Mouse (Mus musculus) embryo, embryonic 11.5 days (tissue): ENCODE results near the gene Sall1.

Experiments
- DNase-seq: peaks from one replicate; pipeline ENCODE4 v3.0.0-alpha.2; 2012; ENCODE audit warnings: low read depth, low spot score

The Sall1 gene

DNA sequence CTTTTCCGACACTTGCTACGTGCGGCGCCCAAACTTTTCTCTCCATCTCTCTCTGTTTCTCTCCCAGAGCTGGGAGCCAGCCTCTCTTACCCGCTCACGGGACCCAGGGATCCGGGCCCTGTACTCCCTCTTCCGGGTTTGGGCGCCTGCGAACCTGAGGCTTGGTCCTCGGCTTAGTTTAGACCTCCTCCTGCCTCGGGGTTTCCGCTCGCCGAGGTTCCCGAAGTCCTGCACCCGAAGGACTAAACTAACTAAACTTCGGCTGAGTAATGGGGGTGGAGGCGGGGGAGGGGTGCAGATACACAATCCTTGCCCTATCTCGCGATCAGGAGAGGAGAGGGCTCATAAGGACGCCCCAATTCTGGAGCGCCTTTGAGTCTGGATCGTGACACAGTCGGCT is at the start of gene Sall1:
Gene Sall1 (minus strand): TSS at position 223 of the 400 bp plus-strand sequence.
- DNase-seq, result no peak

DNA sequence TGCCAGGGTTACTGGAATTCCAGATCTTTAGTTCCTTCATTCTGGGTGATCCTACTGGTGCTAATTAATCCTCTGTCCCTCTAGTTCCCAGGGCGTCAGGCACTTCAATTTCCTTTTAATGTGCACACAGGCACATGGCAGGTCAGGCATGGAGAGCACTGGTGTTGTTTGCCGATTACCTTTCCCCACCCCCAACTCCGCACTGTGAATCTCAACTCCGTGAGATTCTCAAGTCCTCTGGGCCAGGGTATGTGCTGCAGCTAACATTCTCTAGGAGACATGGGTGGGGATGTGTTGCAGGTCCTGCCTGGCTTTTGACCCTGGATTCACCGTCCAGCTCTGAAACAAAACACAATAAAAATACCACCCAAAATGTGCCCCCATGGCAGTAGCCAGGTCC is 46.0 kb upstream of the Sall1 start:
- DNase-seq, result no peak

DNA sequence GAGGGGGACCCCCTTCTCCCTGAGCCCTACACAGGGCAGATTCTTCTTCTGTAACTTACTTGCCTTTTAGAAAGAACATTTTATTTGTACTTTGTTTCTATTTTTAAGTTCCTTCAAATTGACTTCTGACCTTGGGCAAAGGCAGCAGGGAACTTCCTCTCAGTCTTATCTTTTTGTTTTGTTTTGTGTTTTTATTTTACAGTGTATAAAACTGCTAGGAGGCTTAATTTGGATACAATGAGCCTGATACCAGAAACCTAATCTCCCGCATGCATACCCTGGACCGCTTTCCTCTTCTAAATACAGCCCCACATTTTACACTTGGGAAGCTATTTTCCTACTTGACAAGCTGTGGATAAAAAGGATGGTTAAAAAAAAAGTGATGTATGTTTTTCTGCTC is 35.2 kb upstream of the Sall1 start:
- no peak for DNase-seq

DNA sequence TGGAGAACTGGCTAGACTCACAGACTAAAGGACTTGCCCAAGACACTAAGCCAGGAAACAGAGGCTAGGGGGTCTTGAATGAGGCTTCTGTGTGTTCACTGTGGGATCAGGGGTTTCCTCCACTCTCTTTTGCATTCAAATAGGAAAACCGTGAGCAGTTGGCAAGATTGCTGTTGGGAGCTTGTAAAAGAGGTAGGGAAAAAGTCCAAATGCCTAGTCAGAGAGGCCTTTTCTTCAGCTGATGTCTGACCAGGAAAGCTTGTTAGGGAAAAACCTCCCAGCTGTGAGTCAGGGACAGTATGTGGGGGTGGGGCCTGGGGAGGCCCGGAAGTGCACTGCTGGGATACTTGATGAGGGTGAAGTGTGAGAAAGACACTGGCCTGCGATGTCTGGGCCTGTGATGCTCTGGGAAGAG is 29.0 kb upstream of the Sall1 start:
- no peak for DNase-seq

DNA sequence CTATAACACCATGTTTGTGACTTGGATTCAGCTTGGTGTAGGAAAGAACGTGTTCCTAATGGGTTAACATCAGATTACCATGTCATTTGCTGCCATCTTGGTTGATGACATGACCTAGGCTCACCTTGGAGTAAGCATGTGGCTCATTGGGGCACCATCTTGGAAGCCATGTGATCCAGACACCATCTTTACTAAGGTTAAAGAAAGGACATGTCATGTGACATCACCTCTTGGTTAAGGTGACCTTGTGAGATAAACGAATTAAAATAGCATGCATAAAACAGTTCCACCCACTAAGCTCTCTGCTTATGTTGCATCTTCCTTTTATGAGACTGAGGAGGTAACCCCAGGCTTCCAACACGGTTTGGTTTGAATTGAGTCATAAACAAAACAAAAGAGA is 23.5 kb upstream of the Sall1 start:
- no peak for DNase-seq

DNA sequence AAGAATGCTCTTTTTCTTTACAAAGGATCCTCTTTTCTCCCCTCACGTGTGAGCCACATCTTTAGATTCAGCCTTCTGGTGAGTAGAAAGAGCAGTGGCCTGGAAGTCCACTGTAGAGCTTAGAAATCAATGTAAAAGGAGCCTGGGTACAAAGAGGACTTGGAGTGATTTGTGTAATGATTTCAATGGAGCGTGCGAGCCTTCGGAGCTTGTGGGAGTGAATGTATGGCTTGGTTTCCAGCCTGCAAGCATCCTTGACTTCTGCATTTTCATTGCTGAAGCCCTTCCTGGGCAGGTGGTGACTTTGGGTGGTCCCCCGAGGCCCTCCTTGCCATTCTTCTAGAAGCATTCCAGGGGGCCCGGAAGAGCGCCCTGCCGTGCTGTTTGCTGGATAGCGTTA is 20.1 kb upstream of the Sall1 start:
- DNase-seq, result no peak

DNA sequence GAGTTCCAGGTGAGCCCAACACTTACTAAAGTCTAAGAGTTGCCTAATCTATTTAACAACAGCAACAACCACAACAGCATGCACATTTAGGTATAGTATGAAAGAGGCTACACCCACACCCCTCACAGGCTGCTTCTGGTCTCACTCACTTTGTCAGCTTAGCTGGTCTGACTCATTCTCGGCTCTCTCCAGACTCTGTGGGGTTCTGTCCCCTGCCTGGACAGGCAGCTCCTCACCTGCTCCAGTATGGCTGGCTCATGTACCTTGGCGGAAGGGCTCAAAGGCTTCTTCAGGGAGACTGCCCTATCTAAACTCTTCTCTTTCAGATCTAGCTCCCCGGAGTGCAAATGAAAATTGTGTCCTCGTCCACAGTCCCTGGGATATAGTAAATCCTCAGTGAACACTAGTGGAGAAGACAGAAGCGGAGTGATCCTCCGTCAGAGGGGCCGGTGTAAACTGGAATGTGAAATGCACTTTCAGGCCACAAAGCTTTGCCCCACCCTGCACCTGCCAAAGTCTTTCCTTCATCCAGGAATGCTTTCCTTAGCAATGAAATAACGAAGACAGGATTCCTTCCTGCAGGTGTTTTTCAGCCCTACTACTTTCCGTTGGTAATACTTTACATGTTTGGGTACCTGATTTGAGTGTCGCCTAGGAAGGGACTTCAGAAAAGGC is 19.5 kb upstream of the Sall1 start:
- DNase-seq, result no peak

DNA sequence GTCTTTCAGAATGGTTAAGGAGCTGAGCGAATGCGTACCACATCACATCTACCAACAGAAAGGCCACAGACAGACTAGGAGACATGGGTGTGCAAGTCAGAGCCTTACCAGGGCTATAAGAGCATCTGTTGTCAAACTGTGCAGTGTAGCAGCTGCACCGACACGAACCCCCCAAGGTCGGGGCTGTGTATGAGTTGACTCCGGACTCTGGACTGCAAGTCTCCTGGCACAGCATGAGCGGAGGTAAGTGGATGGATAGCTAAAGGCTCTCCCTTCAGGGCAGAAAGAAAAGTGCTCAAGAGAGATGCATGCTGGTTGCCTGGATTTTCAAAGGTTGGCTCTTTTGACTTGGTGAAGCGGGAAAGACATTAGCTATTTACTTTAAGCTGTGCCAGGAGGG is 16.8 kb upstream of the Sall1 start:
- no peak for DNase-seq

DNA sequence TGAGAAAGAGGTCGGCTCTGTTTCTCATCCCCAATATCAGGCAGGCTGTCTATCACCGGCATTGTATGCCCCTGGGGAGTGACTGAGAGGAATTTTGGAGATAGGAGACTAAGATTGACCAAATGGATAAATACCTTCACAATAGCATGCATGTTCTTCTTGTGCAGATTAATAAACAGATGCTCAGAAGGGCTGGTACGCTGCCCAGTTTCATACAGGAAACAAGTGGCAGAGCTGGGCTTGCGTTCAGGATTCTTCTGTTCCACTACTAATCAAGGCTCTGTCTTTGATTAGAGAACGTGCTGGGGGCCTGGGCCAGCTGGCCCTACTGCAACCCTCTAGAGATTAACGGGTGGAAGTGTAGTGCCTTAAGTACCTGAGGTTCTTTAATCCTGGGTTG is 15.5 kb upstream of the Sall1 start:
- no peak for DNase-seq

DNA sequence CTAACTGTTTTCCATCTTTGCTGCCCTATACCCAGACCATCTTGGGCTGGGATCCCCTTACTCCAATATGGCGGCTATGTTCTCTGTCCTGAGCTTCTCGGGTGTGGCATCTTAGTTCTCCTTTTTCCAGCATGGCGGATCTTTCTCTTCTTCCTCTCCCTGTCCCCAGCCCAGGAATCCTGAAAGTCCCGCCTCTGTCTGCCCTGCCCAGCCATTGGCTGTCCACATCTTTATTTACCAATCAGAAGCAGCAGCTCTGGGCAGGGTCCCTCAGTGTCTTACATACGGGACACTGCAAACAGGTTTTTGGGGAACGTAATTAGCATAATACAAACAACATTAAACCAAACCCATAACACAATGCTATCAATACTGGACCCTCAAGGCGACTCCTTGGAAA is 8.9 kb upstream of the Sall1 start:
- no peak for DNase-seq

DNA sequence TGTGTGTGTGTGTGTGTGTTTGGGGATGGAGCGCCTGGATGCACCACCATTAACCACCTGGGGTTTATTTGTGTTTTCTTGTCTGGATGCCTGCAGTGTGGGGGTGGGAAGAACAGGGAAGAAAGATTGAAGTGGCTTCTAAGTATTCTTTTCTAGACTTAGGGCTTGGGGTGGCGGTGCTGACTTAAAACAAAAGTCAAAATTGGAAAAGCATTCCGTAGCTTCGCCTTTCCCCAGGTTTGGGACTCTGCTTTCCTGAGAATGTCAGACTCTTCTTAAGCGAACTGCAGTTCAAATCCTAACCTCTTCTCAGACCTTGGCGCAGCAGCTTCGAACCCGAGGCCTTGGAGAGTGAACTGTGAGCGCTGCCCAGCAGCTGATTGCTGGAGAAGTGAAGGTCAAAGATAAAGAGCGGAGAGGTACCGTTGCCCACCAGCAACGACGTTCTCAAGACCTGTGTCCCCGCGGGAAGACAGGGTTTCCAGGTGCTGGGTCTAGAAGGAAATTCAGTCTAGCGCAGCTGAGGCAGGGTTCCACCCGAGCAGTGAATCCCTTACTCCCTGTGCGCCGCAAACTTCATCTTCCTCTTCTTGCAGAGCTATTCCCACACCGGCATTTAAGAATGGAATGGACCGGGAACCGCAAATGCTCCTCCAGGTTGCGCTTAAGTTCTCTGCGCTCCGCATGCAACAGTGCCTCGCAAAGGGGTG is 2.8 kb upstream of the Sall1 start:
- DNase-seq, result no peak

DNA sequence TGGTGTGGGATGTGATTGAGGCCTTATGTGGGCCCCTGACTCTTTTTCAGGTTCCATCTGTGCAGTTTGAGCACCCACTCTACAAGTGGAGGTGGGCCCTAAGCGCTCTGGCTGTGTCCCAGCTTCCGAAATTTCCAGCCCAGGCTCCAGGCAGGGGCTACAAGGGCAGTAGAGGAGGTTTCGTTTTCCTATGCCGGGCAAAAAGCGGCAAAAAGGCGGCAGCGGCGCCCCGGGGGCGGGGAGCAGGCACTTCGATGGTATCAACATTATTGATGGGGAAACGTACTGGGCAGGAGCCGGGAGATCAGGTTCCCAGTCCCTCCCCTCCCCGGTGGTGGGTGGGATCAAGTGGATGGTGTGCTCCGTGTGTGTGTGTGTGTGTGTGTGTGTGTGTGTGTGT is 2.3 kb upstream of the Sall1 start:
- DNase-seq, result no peak

DNA sequence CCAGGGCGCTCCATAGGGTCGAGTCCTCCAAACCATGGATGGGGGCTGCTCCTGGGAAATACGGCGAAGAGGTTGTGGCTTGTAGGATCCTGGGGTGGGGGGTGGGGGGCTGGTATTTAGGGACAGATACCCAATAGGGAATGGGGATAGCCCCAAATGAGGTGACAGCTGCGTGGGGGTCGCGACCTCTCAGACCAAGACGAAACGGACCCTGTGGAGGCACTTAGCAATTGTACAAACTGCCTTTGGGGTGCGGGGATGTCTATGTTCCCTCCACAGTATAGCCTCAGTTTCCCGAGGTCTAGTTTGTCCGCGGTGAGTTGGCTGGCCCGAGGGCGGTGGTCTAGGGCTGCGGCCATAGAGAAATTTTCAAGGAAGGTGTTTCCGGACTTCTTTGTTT is 1.8 kb upstream of the Sall1 start:
- DNase-seq, result no peak

DNA sequence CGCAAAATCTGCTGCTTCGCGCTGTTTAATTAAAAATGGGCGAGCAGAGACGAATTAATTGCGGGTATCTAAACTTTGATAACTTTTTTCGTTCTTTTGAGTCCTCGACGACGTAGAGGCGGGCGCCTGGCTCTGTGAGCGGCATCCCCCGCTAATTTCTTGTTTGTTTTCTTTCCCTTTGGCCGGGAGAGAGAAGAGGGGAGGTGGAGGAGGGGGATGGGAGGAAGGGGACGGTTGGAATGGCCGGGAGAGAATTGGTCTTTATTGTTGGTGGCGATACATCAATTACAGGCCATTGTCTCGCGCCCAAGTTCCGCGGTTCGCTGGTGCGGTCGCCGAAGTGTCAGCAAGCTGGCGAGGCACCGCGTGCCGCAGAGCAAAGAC is 1.2 kb upstream of the Sall1 start:
- DNase-seq, result no peak

DNA sequence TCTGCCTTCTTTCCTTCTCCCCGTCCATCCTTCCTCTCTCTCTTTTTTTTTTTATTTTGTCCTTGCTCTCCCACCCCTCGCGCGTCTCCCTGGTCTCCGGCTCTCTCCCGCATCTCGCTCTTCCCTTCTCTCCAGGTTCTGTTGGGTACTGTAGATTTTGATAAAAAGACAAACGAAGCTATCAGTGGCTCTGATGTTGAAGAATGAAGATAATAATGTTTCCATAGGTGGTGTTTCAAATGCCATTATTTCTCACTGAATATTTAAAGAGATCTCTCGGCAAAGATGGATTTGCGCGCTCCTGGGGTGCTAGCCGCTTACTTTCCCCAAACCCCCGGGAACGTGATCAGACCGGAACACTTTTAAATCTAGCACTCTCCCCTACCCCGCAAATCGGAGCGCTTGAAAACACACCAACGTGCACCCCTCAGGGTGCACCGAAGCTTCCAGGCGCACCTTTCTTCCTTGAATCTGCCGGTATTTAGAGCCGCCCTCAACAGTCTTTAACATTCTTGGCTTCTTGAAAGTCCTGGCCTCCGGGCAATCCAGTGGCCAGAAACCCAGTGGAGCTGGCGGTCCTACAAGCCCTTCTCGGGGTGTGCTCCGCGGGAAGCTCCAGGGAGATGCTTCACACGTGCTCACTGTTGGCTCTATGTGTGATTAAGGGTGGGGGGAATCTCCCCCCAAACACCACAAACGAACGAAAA is 702 bp upstream of the Sall1 start:
- no peak for DNase-seq

DNA sequence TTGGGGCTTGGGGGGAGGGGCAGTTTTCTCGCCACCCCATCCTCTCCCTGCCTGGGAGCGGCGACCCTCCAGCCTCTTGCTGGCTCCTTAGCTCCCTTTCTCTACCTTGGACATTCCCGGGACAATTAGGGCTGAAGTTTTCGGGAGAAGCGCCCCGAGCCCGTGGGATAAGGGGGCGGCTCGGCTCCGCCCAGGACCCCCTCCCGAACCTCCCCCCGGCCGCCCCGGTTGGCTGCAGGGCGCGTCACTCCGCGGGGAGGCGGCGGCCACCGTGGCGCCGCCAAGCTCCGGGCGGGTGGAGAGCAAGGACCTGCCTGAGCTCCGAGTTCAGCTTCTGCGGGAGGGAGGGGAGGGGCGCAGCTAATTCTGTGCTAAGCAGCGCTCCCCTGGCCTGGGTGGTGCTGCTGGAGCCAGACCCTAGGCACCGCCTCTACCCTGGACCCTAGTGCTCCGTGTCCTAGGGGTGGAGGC is 556 bp downstream of the Sall1 start:
- DNase-seq, result no peak

DNA sequence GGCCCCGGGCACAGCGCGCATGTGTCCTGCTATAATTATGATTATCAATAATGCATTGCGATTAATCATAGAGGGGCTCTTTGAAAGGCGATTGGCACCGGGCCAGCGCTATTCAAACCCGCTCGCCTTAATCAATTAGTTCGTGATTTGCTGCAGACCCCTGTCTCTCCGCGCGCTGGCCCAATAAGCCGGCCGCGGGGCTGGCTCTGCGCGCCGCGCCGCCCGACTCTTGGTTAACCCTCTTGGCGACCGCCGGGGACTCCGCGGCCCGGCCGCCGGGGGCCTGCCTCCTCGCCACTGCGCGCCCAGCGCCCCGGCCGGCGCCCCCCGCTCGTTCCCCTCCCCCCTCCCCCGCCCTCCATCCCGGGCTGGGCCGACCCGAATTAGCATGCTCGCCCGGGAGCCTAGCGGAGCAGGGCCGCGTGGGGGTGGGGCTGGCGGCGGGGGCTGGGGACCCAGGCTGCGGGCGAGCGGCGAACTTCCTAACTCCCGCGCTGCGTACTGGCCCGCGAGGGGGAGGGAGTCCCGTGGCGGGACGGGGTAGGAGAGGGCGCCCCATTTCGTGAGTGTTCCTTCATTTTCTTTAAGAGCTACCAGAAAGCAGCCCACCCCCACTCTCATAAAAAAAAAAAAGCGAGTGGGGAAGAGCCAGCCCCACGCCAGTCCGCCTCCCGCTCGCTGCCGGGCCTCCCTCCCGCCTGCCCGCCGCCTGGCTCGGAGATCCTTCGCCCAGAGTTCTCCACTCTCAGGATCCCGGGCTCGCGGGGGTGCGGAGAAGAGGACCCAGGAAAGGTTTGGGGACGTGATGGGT is 1.2 kb downstream of the Sall1 start:
- DNase-seq, result peak; percentile 77

DNA sequence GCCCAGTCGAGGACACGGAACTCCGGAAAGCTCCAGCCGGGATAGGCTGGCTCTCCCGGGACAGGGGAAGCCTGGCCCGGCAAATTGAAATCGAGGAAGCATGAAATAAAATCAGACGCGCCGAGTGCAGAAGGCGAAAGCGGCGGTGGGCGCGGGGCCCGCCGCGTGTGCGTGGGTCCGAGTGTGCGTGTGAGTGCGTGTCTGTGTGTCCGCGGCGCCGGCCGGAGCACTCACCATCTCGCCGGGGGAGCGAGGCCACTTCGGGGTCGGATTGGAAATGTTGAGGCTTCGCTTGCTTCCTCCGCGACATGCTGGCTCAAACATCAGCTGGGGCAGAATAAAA is 1.9 kb downstream of the Sall1 start:
- DNase-seq, result no peak

DNA sequence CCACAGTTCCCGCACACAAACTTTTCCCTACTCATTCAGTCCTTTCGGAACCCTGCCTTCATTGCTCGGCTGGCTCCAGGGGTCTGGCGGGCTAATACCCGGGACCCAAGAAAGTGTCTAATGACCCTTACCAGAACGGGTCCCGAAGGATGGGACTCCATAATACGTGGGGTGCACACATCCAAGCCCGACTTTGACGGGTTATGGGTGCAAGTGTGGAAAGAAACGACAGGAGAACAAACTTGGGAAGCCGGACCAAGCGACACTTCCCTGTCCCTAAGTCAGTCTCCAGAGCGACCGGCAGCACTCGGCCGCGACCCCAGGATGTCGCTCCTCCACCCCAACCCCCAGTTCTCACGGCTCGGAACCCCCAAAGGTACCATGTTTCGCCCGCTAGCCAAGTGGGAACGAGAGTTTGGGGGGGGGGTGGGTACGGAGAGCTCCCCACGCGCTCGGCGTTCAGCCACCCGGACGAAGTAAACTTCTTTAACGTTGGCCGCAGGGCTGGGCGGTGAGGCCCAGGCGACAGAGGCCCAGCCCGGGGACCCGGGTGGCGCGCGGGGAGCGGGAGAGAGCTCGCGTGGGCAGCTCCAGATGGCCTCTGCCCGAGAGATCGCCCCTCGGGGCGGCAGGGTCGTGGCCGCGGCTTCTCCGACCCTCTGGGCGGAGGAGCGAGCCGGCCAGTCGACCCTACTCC is 2.4 kb downstream of the Sall1 start:
- DNase-seq, result no peak

DNA sequence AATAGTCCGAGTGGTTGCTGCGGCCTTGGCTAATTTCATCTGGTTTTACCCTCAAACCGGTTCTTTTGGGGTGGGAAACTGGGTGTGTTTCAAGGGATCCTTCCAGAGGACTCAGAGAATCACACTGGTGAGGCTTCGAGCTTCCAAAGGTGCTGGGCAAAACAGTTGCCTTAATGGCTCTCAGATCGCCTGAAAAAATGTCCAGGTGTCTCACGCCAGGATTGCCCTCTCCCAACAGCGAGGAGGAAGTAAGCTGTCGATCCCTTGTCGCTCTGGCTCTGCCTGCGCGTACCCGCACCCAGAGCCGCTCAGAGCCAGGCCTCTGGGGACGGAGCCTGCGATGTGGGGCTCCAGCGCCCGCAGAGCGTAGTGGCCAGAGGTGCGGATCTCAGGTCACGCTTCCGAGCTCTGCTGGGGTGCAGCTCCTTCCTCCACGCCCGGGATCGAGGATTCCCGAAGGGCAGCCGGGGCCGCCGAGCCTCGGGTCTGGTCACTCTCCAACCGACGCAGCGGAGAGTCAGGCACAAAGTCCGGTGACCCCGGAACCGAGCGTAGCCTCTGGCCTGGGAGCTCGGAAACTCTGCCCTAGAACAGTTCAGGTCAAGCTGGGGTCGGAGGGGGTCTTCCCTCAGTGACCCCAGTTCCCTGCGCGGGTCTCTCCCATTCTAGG is 3.1 kb downstream of the Sall1 start:
- DNase-seq, result no peak

DNA sequence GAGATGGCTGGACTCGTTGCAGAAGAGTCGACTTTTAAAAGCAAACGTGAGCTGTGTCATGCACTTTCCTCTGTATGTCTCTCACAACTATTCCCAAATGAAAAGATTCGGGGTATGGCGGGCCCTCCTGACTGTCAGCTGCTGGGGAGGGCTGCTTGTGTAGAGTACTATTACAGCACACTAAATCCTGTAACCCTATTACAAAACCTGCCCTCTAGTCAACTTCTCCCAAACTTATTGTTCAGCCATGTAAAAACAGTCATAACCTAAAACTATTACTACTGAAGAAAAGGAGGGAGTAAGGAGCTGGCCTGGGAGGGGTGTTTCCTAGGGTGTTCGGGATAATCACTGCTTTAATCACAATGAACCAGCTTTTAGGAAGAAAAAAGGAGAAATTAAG is 4.1 kb downstream of the Sall1 start:
- DNase-seq, result no peak
